1 mouse cellular context compared by ENCODE assay signal in genomic region chr13:21530136-21530535, GRCm38 (mm10).
TF ChIP-seq lines count a peak whose summit lies in the region.

No protein-coding gene starts in this region.

TF ChIP-seq in CH12.LX, 34 proteins besides CTCF, POLR2A, EP300 and RAD21:
- TF ChIP-seq SIN3A (IDR thresholded peaks at IDR 0.05; ENCODE audit: low read length) = no peak
- TF ChIP-seq E2F4 (IDR thresholded peaks at IDR 0.05; ENCODE audit: insufficient replicate concordance, low read depth, low read length) = no peak
- TF ChIP-seq CHD2 (IDR thresholded peaks at IDR 0.05; ENCODE audit: low read length) = no peak
- no peak for TF ChIP-seq USF2 (conservative IDR thresholded peaks at IDR 0.05; ENCODE audit: low read depth, low read length)
- TF ChIP-seq UBTF (IDR thresholded peaks at IDR 0.05; ENCODE audit: low read depth, low read length) = no peak
- TF ChIP-seq MAZ (IDR thresholded peaks at IDR 0.05; ENCODE audit: low read depth, low read length) = no peak
- TF ChIP-seq HCFC1 (IDR thresholded peaks at IDR 0.05; ENCODE audit: low read depth, low read length) = no peak
- TF ChIP-seq NRF1 (IDR thresholded peaks at IDR 0.05; ENCODE audit: low read depth, low read length) = no peak
- no peak for TF ChIP-seq IRF4 (IDR thresholded peaks at IDR 0.05; ENCODE audit: low read depth, low read length)
- TF ChIP-seq RCOR1 (conservative IDR thresholded peaks at IDR 0.05; ENCODE audit: low read depth, low read length) = no peak
- no peak for TF ChIP-seq ETS1 (conservative IDR thresholded peaks at IDR 0.05; ENCODE audit: low read depth, low read length)
- no peak for TF ChIP-seq TBP (conservative IDR thresholded peaks at IDR 0.05; ENCODE audit: low read depth, low read length)
- no peak for TF ChIP-seq MYC (IDR thresholded peaks at IDR 0.05; ENCODE audit: low read depth, low read length)
- TF ChIP-seq BHLHE40 (IDR thresholded peaks at IDR 0.05; ENCODE audit: low read depth, low read length) = no peak
- no peak for TF ChIP-seq MEF2A (IDR thresholded peaks at IDR 0.05; ENCODE audit: borderline replicate concordance, low read depth, low read length)
